24 mouse cellular contexts compared by ENCODE assay signal in the genomic region with DNA sequence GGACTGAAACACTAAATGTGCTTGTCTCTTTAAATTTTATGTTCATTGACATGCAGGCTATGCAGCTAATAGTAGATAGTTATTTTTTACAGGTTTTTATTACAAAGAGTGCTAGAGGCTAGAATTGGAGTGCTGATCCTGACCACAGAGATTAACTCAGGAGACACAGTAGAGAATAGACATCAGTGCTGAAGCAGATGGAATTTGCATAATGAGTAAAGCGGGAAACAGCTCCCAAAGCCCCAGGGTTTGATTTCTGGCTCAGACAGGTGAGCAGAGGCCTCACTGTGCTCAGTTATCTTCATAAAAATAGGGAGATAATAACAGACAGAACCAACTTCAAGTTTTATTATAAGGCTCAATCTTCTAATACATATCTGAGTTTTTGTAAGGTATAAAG.
"Had no signal": no experiment of that assay in that cellular context is flagged by ENCODE, and none has a peak within 500 bp of the region (broad histone marks: within the 10 kb centered on the region; RNA-seq: fewer than 3 reads in every experiment).

No protein-coding gene starts in this region.

- H3K36me3 ChIP-seq: limb, embryonic 10.5 days; limb, embryonic 13.5 days; liver, embryonic 12.5 days; liver, embryonic 15.5 days; lung, embryonic 15.5 days; neural tube, embryonic 15.5 days had no signal

- H3K4me3 ChIP-seq: layer of hippocampus, adult 2 months; limb, embryonic 10.5 days; limb, embryonic 13.5 days; liver, embryonic 12.5 days; liver, embryonic 15.5 days; lung, embryonic 15.5 days; myocyte; neural tube, embryonic 15.5 days had no signal

- H3K27ac ChIP-seq: kidney, postnatal 0 days; layer of hippocampus, adult 2 months; limb, embryonic 10.5 days; limb, embryonic 13.5 days; liver, embryonic 12.5 days; liver, embryonic 15.5 days; lung, embryonic 15.5 days; neural tube, embryonic 15.5 days; stomach, postnatal 0 days had no signal

- DNase-seq: kidney, adult 2 months; kidney, postnatal 25 days; layer of hippocampus, adult 9-11 months; liver; lung, adult 18-20 months; lung, postnatal 10 days; lung, postnatal 4 days; right cerebral cortex, adult 18-20 months; right cerebral cortex, postnatal 14 days; right cerebral cortex, postnatal 4 days; thymus, adult 2 months; thymus, postnatal 14 days; thymus, postnatal 4 days had no signal

- H3K4me2 ChIP-seq: limb, embryonic 13.5 days; liver, embryonic 12.5 days; liver, embryonic 15.5 days; lung, embryonic 15.5 days; neural tube, embryonic 15.5 days had no signal

- H3K27me3 ChIP-seq: limb, embryonic 13.5 days; liver, embryonic 12.5 days; liver, embryonic 15.5 days; lung, embryonic 15.5 days; neural tube, embryonic 15.5 days had no signal

- H3K4me1 ChIP-seq: limb, embryonic 10.5 days; limb, embryonic 13.5 days; liver, embryonic 12.5 days; liver, embryonic 15.5 days; lung, embryonic 15.5 days had no signal

- H3K9ac ChIP-seq: limb, embryonic 13.5 days; liver, embryonic 12.5 days; liver, embryonic 15.5 days; lung, embryonic 15.5 days; neural tube, embryonic 15.5 days had no signal

- H3K9me3 ChIP-seq: limb, embryonic 10.5 days; limb, embryonic 13.5 days; liver, embryonic 12.5 days; liver, embryonic 15.5 days; lung, embryonic 15.5 days; neural tube, embryonic 15.5 days had no signal

- ATAC-seq: intestine, postnatal 0 days; liver, embryonic 12.5 days had no signal
